Mouse (Mus musculus) embryonic stem cell, embryonic (primary cell): ENCODE measurements at regions not wholly inside any gene's neighbourhood (a gene's known extent, or its start where the extent isn't known, plus 50 kb on each side); places are given as distances from the start of the nearest gene placed in this dataset.

Source experiments
- CTCF ChIA-PET, 4 experiments: fragments of 300-600 bp in 2 of 4; fragments of 350-600 bp in 2 of 4; sonication (Branson Sonifier 250); formaldehyde crosslinking; loops; one replicate each; lab custom pipeline; 2022; ENCODE audit warnings: inconsistent platforms in 2 of 4; lab: Charles Lee
- POLR2A ChIA-PET, 4 experiments: fragments of 300-600 bp in 2 of 4; fragments of 350-600 bp in 2 of 4; sonication (Branson Sonifier 250); formaldehyde crosslinking; loops; one replicate each; lab custom pipeline; 2022; ENCODE audit warnings: antibody characterized with exemption in 4 of 4, inconsistent platforms in 1 of 4; lab: Charles Lee

- ChIA-PET CTCF (no interaction called here), POLR2A (no interaction called here)
Observed at GRCm38 (mm10) chr6:104309166-104309565, 183.4 kb upstream of the Cntn6 start.

GRCm38 (mm10) chr6:104312993-104313392 lies 179.6 kb upstream of the Cntn6 start:
- ChIA-PET CTCF (no interaction called here), POLR2A (no interaction called here)

- ChIA-PET POLR2A (no interaction called here), CTCF (interaction anchor here in 1 of 4 experiments (0.6 kb wide), 1 partner anchor 97 kb away, joined by 4 read pairs; no protein-coding TSS in a partner anchor)
Observed at GRCm38 (mm10) chr6:104318451-104318850, 174.1 kb upstream of the Cntn6 start.

DNA sequence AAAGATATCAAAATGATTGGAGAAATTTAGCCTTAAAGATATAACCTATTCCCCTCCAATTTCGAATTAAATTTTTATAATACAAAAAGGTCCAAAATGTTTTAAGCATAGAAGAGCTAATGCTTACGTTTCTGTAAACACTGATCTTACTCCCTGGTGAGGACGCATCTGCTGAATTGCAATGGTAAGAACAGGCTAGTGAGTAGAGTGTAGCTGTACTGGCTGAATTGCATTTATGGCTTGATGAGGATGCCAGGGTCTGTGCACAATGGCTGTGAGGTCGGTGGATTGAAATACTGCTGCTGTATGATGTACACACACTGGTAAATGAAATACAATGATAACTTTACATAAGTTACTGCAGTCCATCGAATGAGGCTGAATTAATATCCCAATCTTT lies 170.4 kb upstream of the Cntn6 start:
- CTCF ChIA-PET, result no interaction called here

DNA sequence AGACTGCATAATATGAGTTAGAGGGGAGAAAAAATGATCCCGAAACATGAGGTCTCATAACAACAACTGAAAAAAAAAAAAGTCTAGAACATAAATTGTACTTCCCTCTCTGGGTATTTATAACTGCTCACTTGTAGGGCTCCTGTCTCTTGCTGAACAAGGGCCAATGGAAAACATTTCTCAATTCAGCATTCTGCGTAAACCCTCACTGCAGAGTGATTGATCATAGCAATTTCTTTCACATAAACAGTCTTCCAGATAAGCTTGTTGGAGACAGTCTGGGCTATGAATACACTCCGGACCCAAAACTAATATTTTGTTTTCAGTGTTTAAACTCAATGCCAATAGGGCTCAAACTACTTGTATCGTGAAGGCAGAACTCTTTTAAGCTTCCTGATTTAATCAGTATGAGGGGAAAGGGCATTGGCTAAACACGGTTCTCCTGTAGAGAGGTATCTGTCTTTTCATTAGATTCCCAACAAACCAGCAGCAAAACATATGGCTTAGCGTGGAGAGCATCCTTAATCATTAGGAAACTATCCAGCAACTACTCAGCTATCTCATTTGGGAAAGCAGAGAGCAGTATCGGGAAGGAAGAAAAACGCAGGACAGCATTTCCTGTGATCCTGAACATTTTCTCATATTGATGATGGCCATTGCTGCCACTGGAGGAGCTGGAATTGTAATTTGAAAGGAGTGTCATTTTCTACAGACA lies 153.3 kb upstream of the Cntn6 start:
- POLR2A ChIA-PET, result no interaction called here
- CTCF ChIA-PET, result no interaction called here

More for the DNA sequence above, 170.4 kb upstream of the Cntn6 start:
- POLR2A ChIA-PET, result no interaction called here

DNA sequence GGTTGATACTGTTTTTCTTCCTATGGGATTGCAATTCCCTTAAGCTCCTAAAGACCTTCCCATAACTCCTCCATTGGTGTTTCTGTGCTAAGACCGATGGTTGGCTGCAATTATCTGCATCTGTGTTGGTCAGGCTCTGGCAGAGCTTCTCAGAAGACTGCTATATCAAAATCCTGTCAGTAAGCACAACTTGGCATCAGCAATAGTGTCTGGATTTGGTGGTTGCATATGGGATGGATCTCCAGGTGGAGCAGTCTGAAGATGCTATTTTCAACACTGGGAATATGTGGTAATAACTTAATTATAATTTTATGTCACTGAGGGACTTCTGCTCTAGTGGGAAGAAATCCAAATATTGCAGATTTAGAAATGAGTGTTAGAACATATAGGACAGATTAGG lies 148.6 kb upstream of the Cntn6 start:
- POLR2A ChIA-PET, result no interaction called here
- CTCF ChIA-PET, result no interaction called here
